Mouse (Mus musculus) megakaryocyte, embryonic 14.5 days (primary cell): ENCODE results near the gene Pacsin1. TPM values are rescaled to one million over a fixed set of nuclear protein-coding genes. Genes with fewer than 3 reads are reported as not detected.

ENCODE experiments used
- H3K27me3 ChIP-seq: replicated peaks from 2 replicates; pipeline ENCODE3; 2012; ENCODE audit warnings: inconsistent platforms
- H3K36me3 ChIP-seq: replicated peaks from 2 replicates; pipeline ENCODE3; 2012; ENCODE audit warnings: low read length, inconsistent platforms, mixed read lengths
- H3K4me1 ChIP-seq: 2 replicates; pipeline ENCODE4 v1.6.1; 2012; ENCODE audit warnings: inconsistent platforms
- H3K4me3 ChIP-seq: replicated peaks from 2 replicates; pipeline ENCODE3; 2012; ENCODE audit warnings: moderate library complexity, mild to moderate bottlenecking, inconsistent platforms
- H3K9me3 ChIP-seq: 2 replicates; pipeline ENCODE4 v1.6.1; 2012; ENCODE audit warnings: inconsistent platforms
- FLI1 ChIP-seq: IDR thresholded peaks from 2 replicates; pipeline ENCODE4 v1.6.1; 2012; ENCODE audit warnings: low read length, inconsistent platforms, mixed read lengths
- GATA1 ChIP-seq: IDR thresholded peaks from 3 replicates; pipeline ENCODE4 v1.6.1; 2012; ENCODE audit warnings: mixed read lengths, low read length, inconsistent platforms, borderline replicate concordance
- polyA plus RNA-seq: library from polyadenylated mRNA; stranded (reverse); fragments of >175 nt; gene quantifications from 2 replicates; pipeline ENCODE4 v1.2.3, GENCODE M21; 2012; ENCODE audit warnings: low replicate concordance; ENCODE audit not compliant: insufficient read depth

Pacsin1 gene
- polyA plus RNA-seq, 1 experiment = 0.36 TPM

DNA sequence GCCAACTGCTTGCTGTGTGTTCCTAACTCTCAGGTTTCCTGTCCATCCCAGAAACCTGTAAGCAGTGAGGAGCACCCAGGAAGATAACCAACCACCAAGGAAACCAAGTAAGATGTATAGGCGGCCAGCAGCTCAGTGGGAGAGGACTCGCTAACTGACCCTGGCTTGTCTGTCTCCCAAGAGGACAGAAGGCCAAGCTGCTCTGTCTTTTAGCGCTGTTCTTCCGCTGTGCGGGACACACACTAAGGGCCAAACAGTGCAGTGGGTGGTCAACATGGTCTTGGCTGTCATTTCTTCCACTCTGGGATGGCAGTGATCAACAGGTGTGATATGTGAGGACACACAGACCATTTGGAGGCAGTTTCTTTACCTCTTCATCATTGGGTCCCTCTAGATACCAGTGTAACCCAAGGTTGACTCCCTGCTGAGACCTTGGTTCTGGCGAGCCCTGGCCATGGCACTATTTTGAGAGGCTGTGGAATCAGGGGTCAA lies 95.2 kb downstream of the Pacsin1 start:
- TF ChIP-seq FLI1 = no peak
- no peak for TF ChIP-seq GATA1
- peaks cover 93% of the 10 kb centered on the region for H3K36me3 ChIP-seq
- H3K4me1 ChIP-seq = peaks cover 52% of the 10 kb centered on the region
- H3K27me3 ChIP-seq = no peaks in the 10 kb centered on the region
- H3K9me3 ChIP-seq = no peaks in the 10 kb centered on the region
- H3K4me3 ChIP-seq = no peak overlapping the region

DNA sequence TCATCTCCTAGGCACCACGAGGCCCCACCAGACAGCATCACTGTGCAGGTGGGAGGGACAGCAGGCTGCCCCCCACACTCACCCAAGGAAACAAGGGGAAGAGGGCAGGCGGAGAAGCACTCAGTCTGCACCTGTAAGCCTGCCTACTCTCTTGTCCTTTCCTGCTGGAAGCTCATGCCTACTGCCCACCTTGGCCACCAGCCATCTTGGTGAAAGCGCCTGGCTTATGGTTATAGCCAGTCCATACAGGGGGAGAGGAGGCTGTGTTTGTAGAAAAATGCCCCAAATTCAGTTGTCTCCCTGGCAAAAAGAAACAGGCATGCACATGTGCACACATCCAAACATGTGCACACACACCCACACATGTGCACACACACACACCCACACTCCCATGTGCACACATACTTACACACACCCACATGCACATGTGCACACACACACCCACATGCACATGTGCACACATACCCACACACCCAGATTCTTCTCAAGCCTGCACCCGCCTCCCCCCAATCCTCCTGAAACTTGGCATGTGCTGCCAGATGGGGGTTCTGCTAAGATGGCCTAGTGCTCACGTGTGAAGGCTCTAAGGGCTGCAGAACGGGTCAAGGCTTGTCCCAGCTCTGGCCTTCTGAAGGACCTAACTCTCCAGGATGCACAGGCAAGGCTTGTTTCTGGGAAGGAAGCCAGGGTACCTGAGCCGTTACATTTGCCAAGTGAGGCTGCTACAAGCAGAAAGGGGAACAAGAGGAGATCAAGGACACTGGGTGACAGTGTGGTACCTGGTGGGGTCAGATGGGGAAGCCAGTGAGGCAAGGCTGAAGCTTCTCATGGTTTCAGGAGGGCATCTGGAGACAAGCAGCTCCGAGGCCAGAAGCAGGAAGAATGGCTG lies 96.2 kb downstream of the Pacsin1 start:
- H3K27me3 ChIP-seq = no peaks in the 10 kb centered on the region
- no peaks in the 10 kb centered on the region for H3K9me3 ChIP-seq
- H3K4me1 ChIP-seq = peaks cover 52% of the 10 kb centered on the region
- H3K4me3 ChIP-seq = no peak overlapping the region
- TF ChIP-seq GATA1 = no peak
- no peak for TF ChIP-seq FLI1
- peaks cover 100% of the 10 kb centered on the region for H3K36me3 ChIP-seq

DNA sequence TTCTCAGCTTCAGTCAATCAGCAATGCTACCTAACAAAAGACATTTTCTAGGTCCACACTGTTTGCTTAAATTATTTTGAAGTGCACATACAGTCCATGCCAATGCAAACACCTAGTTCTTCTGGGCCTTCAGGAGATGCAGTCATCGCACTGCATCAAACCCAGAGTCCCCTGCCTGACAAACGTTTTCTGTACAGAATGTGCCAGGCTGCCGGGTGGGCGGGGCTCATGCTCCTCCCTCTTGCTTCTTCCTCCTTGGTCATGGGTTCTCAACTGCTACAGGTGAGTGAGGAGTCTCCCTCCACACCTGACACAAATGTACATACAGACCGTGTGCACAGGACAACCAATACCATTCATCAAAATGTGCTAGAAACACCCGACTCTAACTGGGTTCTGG lies 104.9 kb downstream of the Pacsin1 start:
- H3K27me3 ChIP-seq = no peaks in the 10 kb centered on the region
- no peak overlapping the region for H3K4me3 ChIP-seq
- peaks cover 8% of the 10 kb centered on the region for H3K9me3 ChIP-seq
- H3K4me1 ChIP-seq = peaks cover 94% of the 10 kb centered on the region
- TF ChIP-seq FLI1 (no peak), GATA1 (no peak)
- peaks cover 91% of the 10 kb centered on the region for H3K36me3 ChIP-seq

Other genes starting within 250 kb of the Pacsin1 start
- not detected in 2 replicates for gene Grm4, start 134.1 kb upstream of the Pacsin1 start, polyA plus RNA-seq
- 3,567 and 8,363 TPM in 2 replicates for gene Hmga1, start 99.0 kb upstream of the Pacsin1 start, polyA plus RNA-seq
- gene AI413582, start 89.8 kb upstream of the Pacsin1 start, polyA plus RNA-seq = 81.1 and 284 TPM in 2 replicates
- 157 and 272 TPM in 2 replicates for gene Nudt3, start 32.0 kb upstream of the Pacsin1 start, polyA plus RNA-seq
- gene RPS10-NUDT3, start 20.3 kb upstream of the Pacsin1 start, polyA plus RNA-seq = not detected in 2 replicates
- gene Rps10, start 18.8 kb upstream of the Pacsin1 start, polyA plus RNA-seq = 1,090 and 3,855 TPM in 2 replicates
- 1.4 and 2.3 TPM in 2 replicates for gene Spdef, start 73.4 kb downstream of the Pacsin1 start, polyA plus RNA-seq
- 15.2 and 42.6 TPM in 2 replicates for gene D17Wsu92e, start 165.1 kb downstream of the Pacsin1 start, polyA plus RNA-seq
- 400 and 415 TPM in 2 replicates for gene Snrpc, start 182.6 kb downstream of the Pacsin1 start, polyA plus RNA-seq
- gene Uhrf1bp1, start 200.9 kb downstream of the Pacsin1 start, polyA plus RNA-seq = 3.2 and 12.1 TPM in 2 replicates